Mouse (Mus musculus): ENCODE measurements around the gene Rnf152.

Rnf152 gene

DNA sequence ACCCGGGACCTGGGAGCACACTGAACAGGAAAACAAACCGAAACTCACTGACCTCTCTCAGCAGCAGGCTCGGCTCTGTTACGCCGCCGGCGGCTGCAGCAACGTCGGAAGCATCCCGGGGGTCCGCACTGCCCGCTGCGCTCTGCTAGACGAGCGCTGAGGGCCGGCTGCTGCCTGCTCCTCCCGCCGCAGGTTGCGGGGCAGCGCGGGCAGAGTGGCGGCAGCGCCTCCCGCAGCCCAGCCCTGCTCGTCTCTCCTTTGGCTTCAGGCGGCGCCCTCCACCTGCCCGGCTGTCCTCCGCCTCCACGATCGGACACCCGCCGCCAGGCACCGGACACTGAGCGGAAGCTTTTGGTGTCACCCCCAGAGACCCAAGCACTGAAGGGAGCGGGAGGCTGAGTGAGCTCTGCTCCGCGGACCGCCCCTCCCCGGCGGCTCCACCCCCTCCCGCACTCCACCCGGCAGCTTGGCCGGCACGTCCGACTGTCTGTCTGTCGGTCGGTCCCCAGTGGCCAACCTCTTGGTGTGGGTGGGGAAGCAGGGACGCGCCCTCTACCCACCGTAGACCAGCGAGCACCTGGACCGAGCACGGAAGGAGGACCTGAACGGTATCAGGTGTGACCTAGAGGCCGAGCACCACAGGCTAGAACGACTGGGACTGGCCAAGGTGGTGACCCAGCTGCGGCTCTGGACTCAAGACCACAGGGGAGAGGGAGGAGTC lies at the start of gene Rnf152:
Rnf152 (minus strand) TSS at position 420 of the 721 bp plus-strand sequence.
- peak; percentile 0 for DNase-seq (ENCODE audit: low spot score)

DNA sequence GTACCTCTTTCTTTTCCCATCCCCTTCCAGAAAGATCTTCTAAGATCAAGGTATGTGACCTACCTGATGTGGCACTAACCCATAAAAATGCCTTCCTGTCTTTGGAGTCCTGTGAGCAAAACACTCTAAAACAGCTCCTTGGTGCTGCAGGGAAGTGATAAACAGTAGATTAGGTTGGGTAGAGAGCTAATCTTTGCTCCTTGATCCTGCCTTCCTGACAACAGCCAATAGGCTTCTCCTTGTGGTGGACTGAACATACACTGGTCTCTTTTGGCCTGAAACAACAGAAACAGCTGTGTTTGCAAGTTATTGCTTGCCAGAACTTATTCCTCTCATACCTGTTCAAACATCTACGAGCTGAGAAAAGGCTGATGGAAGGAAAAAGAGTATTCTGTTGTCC lies 46.3 kb upstream of the Rnf152 start:
- DNase-seq (ENCODE audit: low spot score) = no peak

DNA sequence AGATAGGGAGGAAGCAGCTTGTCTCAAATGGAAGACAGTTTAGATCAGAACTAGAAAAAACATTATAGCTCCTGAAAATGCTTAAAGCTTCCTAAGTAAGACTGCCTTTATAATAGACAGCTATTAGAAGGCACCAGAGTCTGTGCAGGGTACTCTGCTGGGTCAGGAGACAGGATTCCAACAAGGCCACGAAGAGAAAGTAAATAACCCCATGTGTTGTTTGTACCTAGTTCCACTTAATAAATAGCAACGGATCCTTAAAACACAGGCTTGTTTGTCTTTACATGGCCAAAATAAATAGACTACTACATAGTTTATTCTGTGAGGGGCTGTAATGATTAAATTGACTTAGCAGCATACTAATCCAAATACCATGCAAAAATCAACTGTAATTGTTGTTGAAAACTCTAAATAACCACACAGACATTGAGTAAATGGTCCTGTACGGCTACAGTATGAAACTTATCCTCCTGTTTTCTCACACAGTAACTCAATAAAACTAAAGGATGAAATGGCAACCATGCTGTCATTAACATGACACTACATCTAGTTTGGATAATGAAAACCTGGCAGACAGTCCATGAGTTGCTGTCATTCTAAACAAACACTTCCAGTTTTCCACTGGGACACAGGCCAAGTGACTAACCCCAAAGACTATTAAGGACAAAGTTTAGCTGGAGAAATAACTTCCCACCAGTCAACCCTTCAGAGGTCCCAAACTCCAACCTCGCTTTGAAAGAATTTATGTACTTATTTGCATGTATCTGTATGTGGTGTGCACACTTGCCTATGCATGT lies 27.8 kb upstream of the Rnf152 start:
- DNase-seq (ENCODE audit: low spot score) = no peak

GRCm38 (mm10) chr1:105377546-105377945 lies 21.0 kb upstream of the Rnf152 start:
- DNase-seq (ENCODE audit: low spot score) = no peak

DNA sequence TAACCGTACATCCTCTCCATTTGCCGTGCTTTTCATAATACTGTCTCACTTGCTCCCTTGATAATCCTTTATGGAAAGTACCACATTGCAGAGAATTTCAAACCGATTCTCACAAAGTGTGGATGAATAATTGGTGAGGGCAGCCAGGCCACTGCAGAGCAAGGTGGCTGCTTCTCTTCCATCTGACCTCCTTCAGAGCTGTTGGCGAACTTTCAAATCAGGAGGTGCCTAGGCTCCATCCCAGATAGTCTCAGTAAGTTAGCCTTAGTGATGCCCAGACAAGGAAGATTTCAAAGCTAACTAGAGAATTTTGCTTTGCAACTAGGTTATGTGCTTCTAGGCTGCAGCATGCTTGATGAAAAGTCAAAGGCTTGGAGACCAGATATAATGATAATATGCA lies 18.1 kb upstream of the Rnf152 start:
- DNase-seq (ENCODE audit: low spot score) = no peak

GRCm38 (mm10) chr1:105362701-105363100 lies 6.2 kb upstream of the Rnf152 start:
- DNase-seq (ENCODE audit: low spot score) = no peak

DNA sequence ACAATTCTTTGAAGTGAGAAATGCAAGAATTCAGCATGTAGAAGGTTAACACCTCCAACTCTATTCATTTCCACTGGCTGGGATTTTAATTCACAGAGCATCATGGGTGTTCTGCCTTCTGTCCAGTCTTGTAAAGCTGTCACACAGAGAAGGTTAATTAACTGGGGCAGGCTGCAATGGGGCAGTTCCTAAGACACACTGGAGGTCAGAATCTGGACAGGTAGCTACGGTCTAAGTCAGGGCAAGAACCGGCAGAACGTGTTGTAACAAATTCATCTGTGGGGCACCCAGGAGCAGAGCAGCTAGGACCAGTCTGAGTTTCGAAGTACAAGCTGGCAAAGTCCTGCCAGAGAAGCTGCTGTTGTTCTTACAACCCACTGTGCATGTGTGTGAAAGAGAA lies 2.4 kb upstream of the Rnf152 start:
- no peak for DNase-seq (ENCODE audit: low spot score)

DNA sequence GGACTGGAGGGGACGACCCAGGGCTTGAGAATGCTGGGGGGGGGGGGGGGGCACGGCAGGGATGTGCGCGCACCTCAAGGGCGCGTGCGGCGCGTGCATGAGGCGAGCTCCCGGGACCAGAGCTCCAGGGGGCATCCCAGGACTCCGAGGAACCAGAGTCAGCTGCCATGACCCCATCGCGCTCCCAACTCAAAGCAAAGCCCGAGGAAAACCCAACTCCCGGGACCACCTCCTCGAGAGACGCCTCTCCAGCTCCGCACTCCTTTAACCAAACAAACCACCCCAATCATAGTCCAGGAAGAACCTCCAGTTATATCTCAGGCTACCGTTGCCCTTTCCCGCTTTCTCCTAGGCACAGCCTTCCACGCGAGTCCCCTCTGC lies 610 bp downstream of the Rnf152 start:
- DNase-seq (ENCODE audit: low spot score) = no peak

DNA sequence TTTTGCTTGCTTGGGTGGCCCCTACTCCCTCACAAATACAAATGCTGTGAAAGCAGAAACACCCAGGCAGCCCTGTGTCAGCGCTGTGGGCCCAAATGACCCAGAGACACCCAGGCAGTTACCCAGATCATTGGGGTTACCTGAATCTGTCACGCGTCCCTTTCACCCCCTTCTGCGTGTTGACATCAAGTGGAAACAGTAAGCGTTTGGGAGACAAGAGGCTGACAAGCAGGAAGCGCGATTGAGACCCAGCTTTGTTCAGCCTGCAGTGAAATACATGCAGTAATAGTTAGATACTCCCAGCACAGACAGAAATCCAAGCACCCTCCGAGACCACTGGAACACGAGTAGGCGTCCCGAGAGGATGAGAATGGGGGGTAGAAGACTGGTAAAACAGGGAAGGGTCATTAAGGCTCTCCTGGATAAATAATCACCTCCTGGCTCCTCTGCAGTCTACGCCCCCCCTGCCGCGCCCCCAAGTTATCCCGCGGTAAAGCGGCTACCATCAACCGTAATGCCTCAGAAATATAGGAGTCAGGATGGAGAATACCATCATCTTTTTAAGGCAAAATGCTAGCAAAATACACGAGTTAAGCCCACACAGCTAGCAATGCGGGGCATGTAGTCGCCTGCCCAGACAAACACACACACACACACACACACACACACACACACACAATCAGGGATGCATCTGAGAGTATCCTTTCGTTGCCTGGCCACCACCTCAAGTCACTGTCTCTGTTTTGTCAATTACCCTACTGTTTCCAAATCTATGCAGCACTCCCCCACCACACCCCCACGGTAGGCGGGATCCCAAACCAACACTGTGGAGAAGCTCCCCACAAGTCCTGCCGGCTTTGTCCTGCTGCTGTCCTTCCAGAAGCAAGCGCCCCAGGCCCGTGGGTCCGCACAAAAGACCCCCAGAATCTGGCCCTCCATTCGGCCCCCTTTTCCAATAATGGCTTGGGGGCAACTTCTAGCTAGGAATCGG lies 1.3 kb downstream of the Rnf152 start:
- DNase-seq (ENCODE audit: low spot score) = no peak

GRCm38 (mm10) chr1:105351806-105352205 lies 4.7 kb downstream of the Rnf152 start:
- no peak for DNase-seq (ENCODE audit: low spot score)

GRCm38 (mm10) chr1:105342305-105342704 lies 14.2 kb downstream of the Rnf152 start:
- DNase-seq (ENCODE audit: low spot score) = no peak

GRCm38 (mm10) chr1:105340943-105341342 lies 15.6 kb downstream of the Rnf152 start:
- no peak for DNase-seq (ENCODE audit: low spot score)

- DNase-seq (ENCODE audit: low spot score) = no peak
Measured at GRCm38 (mm10) chr1:105337397-105337796, 19.1 kb downstream of the Rnf152 start.

DNA sequence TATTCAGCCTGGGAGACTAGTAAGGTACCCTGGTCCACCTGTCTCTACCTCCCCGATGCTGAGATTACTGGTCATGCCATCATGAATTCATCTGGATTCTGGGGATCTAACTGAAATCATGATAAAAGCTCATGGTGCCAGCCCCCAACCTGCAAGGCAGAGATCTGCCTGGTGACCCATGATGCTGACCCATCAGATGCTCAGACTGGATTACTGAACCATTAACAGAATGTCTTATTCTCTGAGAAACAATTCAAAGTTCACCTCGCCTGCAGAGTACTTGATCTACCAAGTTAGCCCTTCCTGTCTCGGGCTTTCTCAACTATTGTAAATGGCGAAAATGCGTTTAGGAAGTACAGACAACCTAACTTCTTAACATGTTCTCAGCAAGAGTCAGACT lies 20.4 kb downstream of the Rnf152 start:
- no peak for DNase-seq (ENCODE audit: low spot score)

DNA sequence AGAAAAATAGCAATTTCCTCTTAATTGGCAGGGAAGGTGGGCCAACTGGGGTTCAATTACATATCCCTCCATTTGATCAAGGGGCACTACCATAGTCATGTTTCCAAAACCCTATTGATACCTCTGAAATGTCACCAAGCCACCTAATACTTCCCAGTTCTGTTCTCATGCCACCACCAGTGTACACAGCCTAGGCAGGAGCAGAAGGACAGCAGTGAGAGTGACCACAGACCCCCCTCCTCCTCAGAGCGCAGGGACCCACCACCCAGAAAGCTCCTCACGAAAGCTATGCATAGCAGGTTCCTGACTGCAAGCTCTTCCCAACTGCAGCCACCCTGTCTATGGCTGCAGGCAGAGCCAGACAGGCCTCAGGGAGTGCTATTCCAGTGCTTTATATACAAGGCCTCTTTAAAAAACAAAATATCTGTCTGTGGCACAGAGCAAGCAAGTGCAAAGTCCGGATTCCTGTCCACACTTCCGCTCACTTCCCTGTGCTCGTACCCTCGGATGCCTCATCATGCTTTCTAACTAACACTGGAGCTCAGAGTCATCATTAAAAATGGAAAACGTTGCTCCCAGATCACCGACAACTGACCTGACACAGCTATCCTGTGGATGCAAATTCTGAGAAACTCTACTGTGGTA lies 24.3 kb downstream of the Rnf152 start:
- DNase-seq (ENCODE audit: low spot score) = no peak

- no peak for DNase-seq (ENCODE audit: low spot score)
Measured at GRCm38 (mm10) chr1:105331605-105332004, 24.9 kb downstream of the Rnf152 start.

DNA sequence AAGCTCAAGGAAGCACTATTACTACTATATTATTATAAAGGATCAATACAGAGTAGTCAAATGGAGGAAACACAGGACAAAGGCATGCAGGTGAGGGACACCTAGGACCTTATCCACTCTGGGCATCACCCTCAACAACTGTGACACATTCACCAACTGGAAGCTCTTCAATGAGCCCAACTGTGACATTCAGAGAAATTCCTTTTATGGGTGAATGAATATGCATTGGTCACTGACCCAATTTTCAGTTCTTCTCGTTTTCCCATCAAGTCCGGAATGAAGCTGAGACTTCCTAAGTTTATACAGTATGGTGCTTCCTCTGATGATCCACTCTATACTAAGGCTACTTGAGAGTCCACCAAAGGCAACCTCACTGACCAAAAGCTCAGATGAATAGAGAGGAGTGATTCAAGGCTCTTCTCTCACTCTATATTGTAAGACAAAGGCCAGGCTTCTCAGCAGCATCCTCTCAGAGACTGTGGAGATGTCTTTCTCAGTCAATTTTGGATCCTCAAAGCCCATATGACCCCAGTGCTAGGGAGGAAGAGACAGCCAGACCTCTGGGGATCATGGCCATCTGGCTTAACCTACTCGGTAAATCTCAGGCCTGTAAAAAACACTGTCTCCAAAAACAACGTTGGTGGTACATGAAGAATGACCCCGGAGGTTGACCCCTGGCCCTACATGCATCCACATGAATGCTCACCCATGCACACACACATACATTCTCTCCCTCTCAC lies 25.8 kb downstream of the Rnf152 start:
- no peak for DNase-seq (ENCODE audit: low spot score)

GRCm38 (mm10) chr1:105327789-105328188 lies 28.7 kb downstream of the Rnf152 start:
- DNase-seq (ENCODE audit: low spot score) = no peak

GRCm38 (mm10) chr1:105324636-105325035 lies 31.9 kb downstream of the Rnf152 start:
- DNase-seq (ENCODE audit: low spot score) = no peak

- DNase-seq (ENCODE audit: low spot score) = no peak
Measured at GRCm38 (mm10) chr1:105314010-105314800, 42.3 kb downstream of the Rnf152 start.

DNA sequence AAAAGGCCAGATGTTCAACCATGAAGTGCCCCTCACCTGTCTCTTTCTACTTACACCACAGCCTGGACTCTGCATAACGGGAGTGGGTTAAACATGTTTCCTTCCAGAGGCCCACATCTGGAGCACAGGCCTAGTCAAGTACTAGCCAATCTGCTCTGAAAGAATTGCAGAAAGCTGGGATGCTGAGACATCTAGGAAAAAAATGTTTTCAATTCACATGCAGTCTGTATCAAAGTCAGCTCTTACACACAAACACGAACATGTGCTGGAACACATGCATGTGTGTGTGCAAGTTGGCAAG lies 44.0 kb downstream of the Rnf152 start:
- no peak for DNase-seq (ENCODE audit: low spot score)
